Mouse (Mus musculus) 3134 (cell line): ENCODE results near the gene Cdk12.
"Not testable (repeated sequence)": the region's sequence is repeated elsewhere in the genome, so short reads cannot be mapped to it uniquely, and the experiment has no call there.

ENCODE experiments used
- DNase-seq: peaks from one replicate; pipeline ENCODE4 v3.0.0-alpha.2; 2011; ENCODE audit warnings: low spot score; ENCODE audit not compliant: insufficient read length; ENCODE audit errors: extremely low read depth

The Cdk12 gene

DNA sequence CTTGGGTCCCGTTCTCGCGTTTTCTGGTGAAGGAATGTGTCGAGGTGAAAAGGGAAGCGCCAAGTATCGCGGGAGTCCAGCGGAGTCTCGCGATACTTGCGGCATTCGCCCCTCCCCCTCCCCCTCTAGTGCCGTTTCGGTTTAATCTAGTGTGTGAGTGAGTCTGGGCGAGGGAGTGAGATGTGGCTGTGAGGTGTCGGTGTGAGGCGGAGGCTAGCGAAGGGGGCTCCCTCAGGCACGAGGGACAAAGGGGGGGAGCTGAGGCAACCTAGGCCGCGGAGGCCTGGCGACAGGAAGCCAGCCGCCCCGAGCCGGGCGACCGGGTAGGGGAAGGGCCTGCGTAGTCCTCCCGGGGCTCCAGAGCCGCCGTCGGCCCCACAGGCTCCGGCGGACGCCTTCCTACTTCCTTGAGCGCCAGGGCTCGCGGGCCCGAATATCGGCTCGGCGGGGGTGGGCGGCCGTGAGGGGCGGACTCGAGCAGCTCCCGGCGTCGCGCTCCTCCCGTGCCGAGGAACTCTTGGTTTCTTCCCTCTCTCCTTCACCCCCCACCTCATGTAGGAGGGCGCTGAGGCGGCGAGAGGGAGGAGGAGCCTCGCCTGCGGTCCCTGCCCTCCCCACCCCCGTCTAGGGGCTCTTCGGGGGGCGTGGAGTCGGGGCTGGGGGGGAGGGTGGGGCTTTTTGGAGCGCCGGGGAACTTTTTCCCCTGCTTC lies at the start of gene Cdk12:
Gene Cdk12, plus strand, starts transcription at position 419 of the 710 bp plus-strand sequence.
- DNase-seq, result peak; percentile 99

DNA sequence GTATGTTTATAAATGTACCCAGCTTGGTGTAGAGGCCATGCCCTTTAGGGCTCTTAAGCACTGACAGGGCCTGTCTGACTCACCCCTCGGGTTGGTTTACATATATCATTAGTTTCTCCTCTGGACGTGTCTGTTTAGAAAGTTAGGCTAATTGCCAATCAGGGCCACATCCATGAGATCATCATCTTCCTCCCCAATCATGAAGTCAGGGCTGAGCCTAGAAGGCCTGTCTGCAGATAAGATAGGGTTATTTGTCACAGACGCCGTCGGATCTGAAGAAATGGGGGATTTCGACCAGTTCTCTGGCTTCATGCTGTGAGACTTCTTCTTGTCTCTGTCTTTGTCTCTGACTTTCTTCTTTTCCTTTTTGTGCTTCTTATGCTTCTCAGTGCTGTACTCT lies 47.8 kb upstream of the Cdk12 start:
- no peak for DNase-seq

- DNase-seq, result no peak
These were observed 34.5 kb upstream of the Cdk12 start for GRCm38 (mm10) chr11:98168400-98168799.

DNA sequence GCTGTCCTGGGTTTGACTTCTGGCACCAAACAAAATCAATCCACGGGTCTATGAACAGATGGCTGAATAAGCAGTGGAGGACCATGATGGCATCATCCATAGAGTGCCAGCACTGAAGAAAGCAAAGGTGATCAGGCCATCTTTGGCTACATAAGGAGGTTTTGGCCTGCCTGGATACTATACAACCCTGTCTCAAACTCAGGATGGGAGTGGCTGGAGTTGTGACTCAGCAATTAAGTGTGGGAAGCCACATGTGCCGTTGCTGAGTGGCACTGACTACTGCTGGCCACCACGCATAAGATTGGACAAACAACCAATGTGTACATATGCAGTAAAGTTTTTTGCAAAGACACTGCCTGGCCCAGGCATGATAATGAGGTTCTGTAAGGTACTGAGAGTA lies 20.7 kb upstream of the Cdk12 start:
- not testable (repeated sequence) for DNase-seq

GRCm38 (mm10) chr11:98187640-98188395 lies 15.0 kb upstream of the Cdk12 start:
- DNase-seq, result no peak

DNA sequence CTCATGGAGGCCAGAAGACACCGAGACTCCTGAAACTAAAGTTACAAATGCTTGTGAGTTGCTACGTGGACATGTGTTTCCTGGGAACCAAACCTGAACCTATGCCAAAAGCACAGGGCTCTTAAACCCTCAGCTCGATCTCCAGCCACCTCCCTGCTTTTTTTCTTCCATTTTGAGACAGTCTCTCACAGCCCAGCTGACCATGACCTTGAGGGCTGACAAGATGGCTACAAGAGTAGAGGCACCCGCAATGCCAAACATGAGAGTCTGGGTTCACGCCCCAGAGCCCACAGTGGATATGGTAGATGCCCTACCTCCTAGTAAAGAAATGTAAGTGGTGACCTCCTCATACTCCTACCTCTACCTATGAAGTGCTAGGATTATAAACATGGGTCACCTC lies 12.0 kb upstream of the Cdk12 start:
- DNase-seq, result no peak

DNA sequence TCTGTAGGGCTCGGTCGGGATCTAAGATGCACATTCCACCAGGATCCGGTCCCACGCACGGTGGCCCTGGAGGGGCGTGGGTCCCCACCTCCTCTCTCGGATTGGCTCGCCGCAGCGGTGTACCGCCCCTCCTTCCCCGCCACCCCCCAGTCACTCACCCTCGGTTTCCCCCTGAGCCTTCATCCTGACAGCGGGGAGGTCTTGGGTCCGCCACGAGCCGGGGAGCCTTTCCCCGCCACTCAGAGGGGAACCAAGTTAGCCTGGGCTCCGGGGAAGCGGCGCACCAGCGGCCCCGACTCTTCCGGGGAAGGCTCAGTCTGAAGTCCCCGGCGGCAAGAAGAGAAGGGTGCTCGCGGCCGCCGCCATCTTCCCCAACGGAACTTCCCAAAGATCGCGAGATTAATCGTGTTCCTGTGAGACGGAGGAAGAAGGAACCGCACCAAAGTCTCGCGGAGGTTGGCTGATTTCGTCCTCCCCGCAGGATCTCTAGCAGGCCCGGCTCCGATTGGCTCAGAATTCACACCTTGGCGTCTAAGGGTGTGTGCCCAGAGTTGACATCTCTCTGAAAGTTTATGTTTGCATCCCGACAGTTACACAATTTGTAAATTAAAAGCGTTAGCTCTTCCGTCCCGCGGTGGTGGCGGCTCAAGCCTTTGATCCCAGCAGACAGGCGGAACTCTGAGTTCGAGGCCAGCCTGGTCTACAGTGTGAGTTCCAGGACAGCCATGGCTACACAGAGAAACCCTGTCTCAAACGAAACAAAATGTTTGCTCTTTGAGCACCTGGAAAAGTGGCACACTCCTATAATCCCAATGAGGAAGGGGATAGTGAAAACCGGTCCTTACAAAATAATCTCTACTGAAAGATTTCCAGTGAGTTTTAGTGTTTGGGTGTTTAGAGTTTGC lies 9.7 kb upstream of the Cdk12 start, which contains the start of gene Med1:
Gene Med1, minus strand, starts transcription at position 393 of the 905 bp plus-strand sequence.
- DNase-seq, result peak; percentile 91

GRCm38 (mm10) chr11:98201791-98202640 lies 843 bp upstream of the Cdk12 start:
- DNase-seq, result peak; percentile 39

- no peak for DNase-seq
These were observed 572 bp downstream of the Cdk12 start for GRCm38 (mm10) chr11:98203351-98203911.

DNA sequence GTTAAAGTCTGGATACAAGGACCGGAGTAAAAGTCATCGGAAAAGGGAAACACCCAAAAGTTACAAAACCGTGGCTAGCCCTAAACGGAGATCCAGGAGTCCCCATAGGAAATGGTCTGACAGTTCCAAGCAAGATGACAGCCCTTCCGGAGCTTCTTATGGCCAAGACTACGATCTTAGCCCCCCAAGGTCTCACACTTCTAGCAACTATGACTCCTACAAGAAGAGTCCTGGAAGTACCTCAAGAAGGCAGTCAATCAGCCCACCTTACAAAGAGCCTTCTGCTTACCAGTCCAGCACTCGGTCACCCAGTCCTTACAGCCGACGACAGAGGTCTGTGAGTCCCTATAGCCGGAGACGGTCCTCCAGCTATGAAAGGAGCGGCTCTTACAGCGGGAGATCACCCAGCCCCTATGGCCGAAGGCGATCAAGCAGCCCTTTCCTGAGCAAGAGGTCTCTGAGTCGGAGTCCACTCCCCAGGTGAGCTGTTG lies 1.1 kb downstream of the Cdk12 start:
- DNase-seq, result peak; percentile 28

DNA sequence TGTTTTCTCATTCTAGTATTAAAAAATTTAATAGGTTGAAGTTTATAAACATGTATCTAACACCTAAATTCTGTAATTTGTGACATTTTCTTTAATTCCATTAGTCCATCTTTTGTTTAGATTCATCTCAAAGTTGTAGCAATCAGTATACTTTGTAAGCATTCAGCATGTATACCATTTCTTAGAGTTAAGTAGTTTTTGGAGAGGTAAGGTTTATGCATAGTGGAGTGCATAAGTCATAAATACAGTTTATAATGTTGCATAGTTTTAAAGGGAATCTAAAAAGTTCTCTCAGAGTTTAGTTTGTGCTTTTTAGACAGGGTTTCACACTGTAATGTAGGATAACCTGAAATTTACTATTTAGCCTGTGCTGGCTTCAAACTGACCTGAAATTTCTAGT lies 2.6 kb downstream of the Cdk12 start:
- no peak for DNase-seq

GRCm38 (mm10) chr11:98206281-98206680 lies 3.4 kb downstream of the Cdk12 start:
- not testable (repeated sequence) for DNase-seq

- DNase-seq, result not testable (repeated sequence)
These were observed 6.8 kb downstream of the Cdk12 start for GRCm38 (mm10) chr11:98209661-98210060.

DNA sequence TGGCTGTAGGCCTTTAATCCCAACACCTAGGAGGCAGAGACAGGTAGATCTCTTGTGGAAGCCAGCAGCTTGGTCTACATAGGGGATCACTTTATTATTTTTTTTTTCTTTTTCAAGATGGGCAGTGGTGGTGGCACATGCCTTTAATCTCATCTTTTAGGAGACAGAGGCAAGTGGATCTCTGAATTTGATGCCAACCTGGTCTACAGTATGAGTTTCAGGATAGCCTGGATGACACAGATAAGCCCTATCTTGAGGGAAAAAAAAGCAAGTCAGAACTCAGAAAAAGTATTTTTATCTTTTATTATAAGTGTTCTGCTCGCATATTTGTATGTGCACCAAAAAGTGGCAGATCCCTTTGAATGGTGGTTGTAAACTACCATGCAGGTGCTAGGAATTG lies 10.5 kb downstream of the Cdk12 start:
- no peak for DNase-seq

DNA sequence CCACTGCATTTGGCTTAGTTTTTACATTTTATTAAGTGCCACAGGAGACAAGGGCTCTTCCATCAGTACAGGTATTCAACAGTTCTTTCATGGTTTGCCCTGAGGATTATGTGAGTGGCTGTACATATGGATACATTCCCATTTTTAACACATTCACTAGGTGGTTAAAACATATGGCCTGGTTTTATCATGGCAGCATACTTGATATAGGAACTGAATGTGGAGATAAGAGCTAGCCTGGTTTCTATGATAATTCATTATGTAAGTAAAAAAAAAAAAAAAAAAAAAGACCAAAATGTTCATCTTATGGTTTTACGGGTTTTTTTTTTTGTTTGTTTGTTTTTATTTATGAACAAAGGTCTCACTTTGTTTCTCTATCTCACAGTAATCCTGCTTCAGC lies 23.5 kb downstream of the Cdk12 start:
- DNase-seq, result no peak

DNA sequence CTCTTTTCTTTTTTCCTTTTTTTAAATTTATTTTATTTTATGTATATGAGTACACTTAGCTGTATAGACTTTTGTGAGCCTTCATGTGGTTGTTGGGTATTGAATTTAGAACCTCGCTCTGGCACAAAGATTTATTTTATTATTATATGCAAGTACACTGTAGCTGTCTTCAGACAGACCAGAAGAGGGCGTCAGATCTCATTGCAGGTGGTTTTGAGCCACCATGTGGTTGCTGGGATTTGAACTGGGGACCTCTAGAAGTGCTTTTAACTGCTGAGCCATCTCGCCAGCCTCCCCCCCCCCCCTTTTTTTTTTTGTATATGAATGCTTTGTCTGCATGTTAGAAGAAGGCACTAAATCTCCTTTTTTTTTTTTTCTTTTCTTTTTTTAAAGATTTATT lies 35.6 kb downstream of the Cdk12 start:
- DNase-seq, result peak; percentile 7

DNA sequence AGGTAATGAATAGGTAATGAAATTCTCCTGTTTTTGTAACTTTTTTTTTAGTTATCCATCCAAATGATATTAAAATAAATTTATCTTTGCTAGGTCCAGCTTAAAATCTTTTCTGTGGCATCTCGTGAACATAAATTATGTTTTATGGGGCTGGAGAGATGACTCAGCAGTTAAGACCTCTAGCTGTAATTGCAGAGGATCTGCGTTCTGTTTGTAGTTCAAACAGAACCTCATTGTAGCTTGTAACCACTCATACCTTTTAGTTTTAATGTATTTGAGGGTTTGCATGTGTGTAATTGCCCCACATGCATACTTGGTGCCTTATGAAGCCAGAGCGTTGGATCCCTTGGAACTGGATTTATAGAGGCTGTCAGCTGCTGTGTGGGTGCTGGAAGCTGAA lies 36.1 kb downstream of the Cdk12 start:
- DNase-seq, result no peak

- not testable (repeated sequence) for DNase-seq
These were observed 40.1 kb downstream of the Cdk12 start for GRCm38 (mm10) chr11:98242910-98243309.

- DNase-seq, result no peak
These were observed 41.6 kb downstream of the Cdk12 start for GRCm38 (mm10) chr11:98244415-98244814.

- no peak for DNase-seq
These were observed 44.5 kb downstream of the Cdk12 start for GRCm38 (mm10) chr11:98247325-98247724.
